Mouse (Mus musculus): ENCODE measurements around the gene P2rx7. TPM values are rescaled to one million over a fixed set of nuclear protein-coding genes. Genes with fewer than 3 reads are reported as not detected.
A peak's percentile ranks its signal among the peaks of the same experiment; 100 is the strongest.
"Not testable (repeated sequence)": the region's sequence is repeated elsewhere in the genome, so short reads cannot be mapped to it uniquely, and the experiment has no call there.

P2rx7 gene
- polyA plus RNA-seq, 1 experiment from 2014 or later, result 1.8 TPM

DNA sequence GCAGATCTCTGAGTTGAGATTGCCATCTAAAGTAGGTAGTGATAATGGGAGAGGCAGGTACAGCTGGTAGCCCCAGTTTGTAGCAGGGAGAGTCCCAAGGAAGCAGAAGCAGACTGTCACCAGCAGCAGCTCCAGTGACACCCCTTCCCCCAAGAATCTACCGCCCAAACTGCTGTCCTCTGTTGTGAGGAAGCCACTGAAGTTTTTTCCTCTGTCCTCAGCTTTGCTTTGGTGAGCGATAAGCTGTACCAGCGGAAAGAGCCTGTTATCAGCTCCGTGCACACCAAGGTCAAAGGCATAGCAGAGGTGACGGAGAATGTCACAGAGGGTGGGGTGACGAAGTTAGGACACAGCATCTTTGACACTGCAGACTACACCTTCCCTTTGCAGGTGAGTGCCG is 8.8 kb downstream of the P2rx7 start:
- 70% methylated on average over 7 of the region's 7 CpGs for WGBS
- no peak for ATAC-seq
- no peak overlapping the region for H3K4me3 ChIP-seq (ENCODE audit: low read depth, low read length)
- H3K27me3 ChIP-seq (ENCODE audit: control insufficient read depth, insufficient read depth, low read depth, low read length), result no peaks in the 10 kb centered on the region
- no peak overlapping the region for H3K9ac ChIP-seq (ENCODE audit: low read depth, low read length)
- H3K4me1 ChIP-seq (ENCODE audit: control insufficient read depth, insufficient read depth, low read length), result peaks cover 28% of the 10 kb centered on the region
- no peaks in the 10 kb centered on the region for H3K36me3 ChIP-seq (ENCODE audit: control insufficient read depth, insufficient read depth, low read length)
- peak overlapping the region; percentile 69 for H3K27ac ChIP-seq (ENCODE audit: low read length)
- 0 out of 2 replicates have a peak overlapping the region, but pooled peaks have one; percentile 4 for H3K4me2 ChIP-seq (ENCODE audit: low read length)
- H3K9me3 ChIP-seq (replicated peaks; ENCODE audit: control insufficient read depth, low read length, poor library complexity, severe bottlenecking), result no peaks in the 10 kb centered on the region

DNA sequence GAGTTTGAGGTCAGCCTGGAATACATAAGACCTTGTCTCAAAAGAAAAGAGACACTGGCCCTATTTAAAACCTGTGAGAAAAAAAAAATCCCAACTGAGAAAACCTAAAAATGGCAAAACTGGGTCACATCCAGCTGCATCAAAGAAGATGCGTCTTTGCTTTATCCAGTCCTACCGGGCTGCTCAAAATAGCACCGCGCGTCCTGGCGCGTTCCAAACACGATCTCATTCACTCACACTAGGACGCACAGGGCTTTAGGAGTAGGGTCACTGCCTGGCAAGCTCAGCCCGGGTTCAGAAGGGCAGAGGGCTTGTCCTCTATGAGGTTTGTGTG is 9.4 kb downstream of the P2rx7 start:
- no peak for ATAC-seq
- H3K9me3 ChIP-seq (replicated peaks; ENCODE audit: control insufficient read depth, low read length, poor library complexity, severe bottlenecking), result no peaks in the 10 kb centered on the region
- peaks cover 28% of the 10 kb centered on the region for H3K4me1 ChIP-seq (ENCODE audit: control insufficient read depth, insufficient read depth, low read length)
- no peaks in the 10 kb centered on the region for H3K36me3 ChIP-seq (ENCODE audit: control insufficient read depth, insufficient read depth, low read length)
- H3K4me3 ChIP-seq (ENCODE audit: low read depth, low read length), result no peak overlapping the region
- peak overlapping the region; percentile 7 for H3K4me2 ChIP-seq (ENCODE audit: low read length)
- no peak overlapping the region for H3K9ac ChIP-seq (ENCODE audit: low read depth, low read length)
- H3K27me3 ChIP-seq (ENCODE audit: control insufficient read depth, insufficient read depth, low read depth, low read length), result no peaks in the 10 kb centered on the region
- WGBS, result 17% methylated on average over 10 of the region's 10 CpGs
- peak overlapping the region; percentile 69 for H3K27ac ChIP-seq (ENCODE audit: low read length)

DNA sequence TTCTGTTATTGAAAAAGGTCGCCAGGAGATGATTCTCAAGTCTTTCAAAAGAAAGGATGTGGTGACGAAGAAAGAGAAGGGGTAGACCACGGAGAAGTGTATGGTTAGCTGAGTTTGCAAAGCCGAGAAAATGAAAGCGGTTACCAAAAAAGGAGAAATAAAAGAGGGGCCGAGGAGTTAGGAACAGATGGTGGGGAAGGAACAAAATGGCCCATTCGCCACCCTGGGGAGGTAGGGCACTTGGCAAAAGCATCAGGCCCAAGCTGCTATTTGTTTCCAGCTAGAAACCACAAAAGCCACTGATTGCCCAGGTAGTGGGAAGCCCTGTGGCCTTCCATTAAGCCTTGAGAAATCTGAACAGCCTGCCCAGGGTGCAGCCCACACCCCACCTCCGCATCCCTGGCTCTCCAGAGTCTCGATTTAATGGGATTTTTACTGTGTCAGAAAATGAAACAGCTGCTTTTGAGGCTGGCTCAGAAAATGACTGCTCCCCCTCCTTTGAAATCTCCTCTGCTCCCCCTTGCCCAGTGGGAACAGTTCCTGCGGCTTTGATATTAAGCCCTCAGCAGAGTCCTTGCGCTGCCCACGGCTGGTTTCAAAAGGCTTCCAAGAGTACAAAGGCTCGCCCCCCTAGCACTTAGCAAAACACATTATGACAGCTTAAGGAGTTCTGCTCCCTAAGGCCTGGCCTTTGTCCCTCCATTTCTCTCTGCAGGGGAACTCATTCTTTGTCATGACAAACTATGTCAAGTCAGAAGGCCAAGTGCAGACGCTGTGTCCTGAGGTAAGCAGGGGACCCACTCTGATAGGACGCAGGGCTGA is 9.9 kb downstream of the P2rx7 start:
- H3K27me3 ChIP-seq (ENCODE audit: control insufficient read depth, insufficient read depth, low read depth, low read length), result no peaks in the 10 kb centered on the region
- 7% methylated on average over 15 of the region's 15 CpGs for WGBS

DNA sequence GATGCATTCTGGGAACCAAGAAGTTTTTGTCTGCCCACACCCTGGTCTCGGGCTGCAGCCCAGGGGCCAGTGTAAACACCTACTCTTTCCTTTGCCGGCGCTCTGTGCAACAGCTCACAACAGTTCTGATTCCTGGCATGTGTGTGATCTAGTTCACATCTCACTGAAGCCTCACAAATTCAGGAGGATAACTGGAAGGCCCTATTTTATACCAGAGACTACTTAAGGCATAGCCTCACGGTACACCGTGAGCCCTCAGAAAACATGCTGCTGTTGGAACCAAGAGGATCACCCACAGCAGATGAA is 10.5 kb downstream of the P2rx7 start:
- H3K4me2 ChIP-seq (ENCODE audit: low read length), result no peak overlapping the region
- WGBS, result 32% methylated on average over 5 of the region's 5 CpGs

More for the DNA sequence above, 9.9 kb downstream of the P2rx7 start:
- peak overlapping the region; percentile 67 for H3K27ac ChIP-seq (ENCODE audit: low read length)
- H3K4me3 ChIP-seq (ENCODE audit: low read depth, low read length), result no peak overlapping the region
- no peaks in the 10 kb centered on the region for H3K36me3 ChIP-seq (ENCODE audit: control insufficient read depth, insufficient read depth, low read length)
- no peaks in the 10 kb centered on the region for H3K9me3 ChIP-seq (replicated peaks; ENCODE audit: control insufficient read depth, low read length, poor library complexity, severe bottlenecking)
- ATAC-seq, result peak; percentile 89
- H3K9ac ChIP-seq (ENCODE audit: low read depth, low read length), result no peak overlapping the region
- peak overlapping the region; percentile 7 for H3K4me2 ChIP-seq (ENCODE audit: low read length)
- H3K4me1 ChIP-seq (ENCODE audit: control insufficient read depth, insufficient read depth, low read length), result peaks cover 28% of the 10 kb centered on the region

DNA sequence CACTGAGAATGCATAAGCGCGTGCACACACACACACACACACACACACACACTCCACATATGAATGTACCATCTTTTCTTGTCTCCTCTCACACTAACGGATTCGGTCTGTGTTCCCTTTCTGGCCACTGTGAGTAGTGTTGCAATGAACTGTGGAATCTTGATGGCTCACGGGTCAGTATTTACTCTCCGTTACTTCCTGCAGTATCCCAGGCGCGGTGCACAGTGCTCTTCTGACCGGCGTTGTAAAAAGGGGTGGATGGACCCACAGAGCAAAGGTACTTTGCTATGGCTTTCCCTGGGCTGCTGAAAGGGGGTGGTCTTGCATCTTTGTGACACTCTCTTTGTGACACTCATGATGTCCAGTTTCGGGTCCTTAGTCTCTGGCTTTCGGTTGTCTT is 13.1 kb downstream of the P2rx7 start:
- WGBS, result 94% methylated on average over 12 of the region's 12 CpGs

More for the DNA sequence above, 10.5 kb downstream of the P2rx7 start:
- H3K4me3 ChIP-seq (ENCODE audit: low read depth, low read length), result no peak overlapping the region
- no peaks in the 10 kb centered on the region for H3K9me3 ChIP-seq (replicated peaks; ENCODE audit: control insufficient read depth, low read length, poor library complexity, severe bottlenecking)
- H3K27ac ChIP-seq (ENCODE audit: low read length), result peak overlapping the region; percentile 67
- ATAC-seq, result no peak
- H3K4me1 ChIP-seq (ENCODE audit: control insufficient read depth, insufficient read depth, low read length), result peaks cover 28% of the 10 kb centered on the region
- no peaks in the 10 kb centered on the region for H3K27me3 ChIP-seq (ENCODE audit: control insufficient read depth, insufficient read depth, low read depth, low read length)
- H3K9ac ChIP-seq (ENCODE audit: low read depth, low read length), result no peak overlapping the region
- H3K36me3 ChIP-seq (ENCODE audit: control insufficient read depth, insufficient read depth, low read length), result no peaks in the 10 kb centered on the region

DNA sequence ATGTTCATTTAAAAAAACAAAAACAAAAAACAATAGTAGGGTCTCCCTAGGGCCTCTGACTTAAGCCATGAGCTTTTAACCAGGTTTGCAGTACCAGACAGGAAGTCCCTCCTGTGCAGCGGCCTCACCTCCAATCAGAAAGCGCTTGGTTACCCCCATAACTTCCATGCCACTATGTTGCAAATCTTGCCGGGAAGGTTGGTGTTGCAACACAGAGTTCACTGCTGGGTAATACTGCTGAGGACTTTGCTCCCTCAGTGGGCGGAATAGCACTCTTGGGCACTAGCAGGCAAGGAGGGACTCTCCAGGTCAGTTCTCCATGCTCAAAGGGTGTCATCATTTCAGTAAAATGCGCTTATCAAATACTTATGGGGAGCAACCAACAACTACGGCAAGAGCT is 18.8 kb downstream of the P2rx7 start:
- Histone ChIP-seq H3K27me3 (ENCODE audit: control insufficient read depth, insufficient read depth, low read depth, low read length) (no peaks in the 10 kb centered on the region), H3K4me3 (ENCODE audit: low read depth, low read length) (no peak overlapping the region), H3K4me2 (ENCODE audit: low read length) (no peak overlapping the region), H3K9ac (ENCODE audit: low read depth, low read length) (no peak overlapping the region), H3K9me3 (replicated peaks; ENCODE audit: control insufficient read depth, low read length, poor library complexity, severe bottlenecking) (no peaks in the 10 kb centered on the region), H3K27ac (ENCODE audit: low read length) (no peak overlapping the region), H3K36me3 (ENCODE audit: control insufficient read depth, insufficient read depth, low read length) (no peaks in the 10 kb centered on the region), H3K4me1 (ENCODE audit: control insufficient read depth, insufficient read depth, low read length) (no peaks in the 10 kb centered on the region)
- WGBS, result 96% methylated on average over 6 of the region's 6 CpGs
- no peak for ATAC-seq

More for the DNA sequence above, 13.1 kb downstream of the P2rx7 start:
- no peak overlapping the region for H3K9ac ChIP-seq (ENCODE audit: low read depth, low read length)
- no peak overlapping the region for H3K4me2 ChIP-seq (ENCODE audit: low read length)
- H3K9me3 ChIP-seq (replicated peaks; ENCODE audit: control insufficient read depth, low read length, poor library complexity, severe bottlenecking), result no peaks in the 10 kb centered on the region
- no peak overlapping the region for H3K4me3 ChIP-seq (ENCODE audit: low read depth, low read length)
- no peak for ATAC-seq
- no peaks in the 10 kb centered on the region for H3K36me3 ChIP-seq (ENCODE audit: control insufficient read depth, insufficient read depth, low read length)
- peaks cover 28% of the 10 kb centered on the region for H3K4me1 ChIP-seq (ENCODE audit: control insufficient read depth, insufficient read depth, low read length)
- H3K27ac ChIP-seq (ENCODE audit: low read length), result no peak overlapping the region
- H3K27me3 ChIP-seq (ENCODE audit: control insufficient read depth, insufficient read depth, low read depth, low read length), result no peaks in the 10 kb centered on the region

DNA sequence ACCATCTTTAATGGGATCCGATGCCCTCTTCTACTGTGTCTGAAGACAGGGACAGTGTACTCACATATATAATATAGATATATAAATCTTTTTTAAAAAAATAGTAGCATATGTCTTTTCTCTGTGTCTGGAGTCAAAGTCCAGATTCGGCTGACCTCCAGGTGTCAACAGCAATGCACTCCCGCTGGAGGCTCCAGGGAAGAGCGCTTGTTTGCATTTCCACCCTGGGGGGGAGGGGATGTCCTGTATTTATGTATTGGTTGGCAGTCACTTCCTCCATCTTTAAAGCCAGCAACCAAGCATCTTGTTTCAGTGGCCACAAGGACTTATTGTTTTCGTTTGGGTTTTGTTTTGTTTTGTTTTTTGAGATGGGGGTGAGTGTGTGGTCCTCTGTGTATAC is 21.3 kb downstream of the P2rx7 start:
- Histone ChIP-seq H3K4me3 (ENCODE audit: low read depth, low read length) (no peak overlapping the region), H3K27me3 (ENCODE audit: control insufficient read depth, insufficient read depth, low read depth, low read length) (no peaks in the 10 kb centered on the region), H3K36me3 (ENCODE audit: control insufficient read depth, insufficient read depth, low read length) (no peaks in the 10 kb centered on the region), H3K4me1 (ENCODE audit: control insufficient read depth, insufficient read depth, low read length) (no peaks in the 10 kb centered on the region), H3K9ac (ENCODE audit: low read depth, low read length) (no peak overlapping the region), H3K9me3 (replicated peaks; ENCODE audit: control insufficient read depth, low read length, poor library complexity, severe bottlenecking) (no peaks in the 10 kb centered on the region), H3K27ac (ENCODE audit: low read length) (no peak overlapping the region), H3K4me2 (ENCODE audit: low read length) (no peak overlapping the region)
- no peak for ATAC-seq
- 75% methylated on average over 5 of the region's 5 CpGs for WGBS

DNA sequence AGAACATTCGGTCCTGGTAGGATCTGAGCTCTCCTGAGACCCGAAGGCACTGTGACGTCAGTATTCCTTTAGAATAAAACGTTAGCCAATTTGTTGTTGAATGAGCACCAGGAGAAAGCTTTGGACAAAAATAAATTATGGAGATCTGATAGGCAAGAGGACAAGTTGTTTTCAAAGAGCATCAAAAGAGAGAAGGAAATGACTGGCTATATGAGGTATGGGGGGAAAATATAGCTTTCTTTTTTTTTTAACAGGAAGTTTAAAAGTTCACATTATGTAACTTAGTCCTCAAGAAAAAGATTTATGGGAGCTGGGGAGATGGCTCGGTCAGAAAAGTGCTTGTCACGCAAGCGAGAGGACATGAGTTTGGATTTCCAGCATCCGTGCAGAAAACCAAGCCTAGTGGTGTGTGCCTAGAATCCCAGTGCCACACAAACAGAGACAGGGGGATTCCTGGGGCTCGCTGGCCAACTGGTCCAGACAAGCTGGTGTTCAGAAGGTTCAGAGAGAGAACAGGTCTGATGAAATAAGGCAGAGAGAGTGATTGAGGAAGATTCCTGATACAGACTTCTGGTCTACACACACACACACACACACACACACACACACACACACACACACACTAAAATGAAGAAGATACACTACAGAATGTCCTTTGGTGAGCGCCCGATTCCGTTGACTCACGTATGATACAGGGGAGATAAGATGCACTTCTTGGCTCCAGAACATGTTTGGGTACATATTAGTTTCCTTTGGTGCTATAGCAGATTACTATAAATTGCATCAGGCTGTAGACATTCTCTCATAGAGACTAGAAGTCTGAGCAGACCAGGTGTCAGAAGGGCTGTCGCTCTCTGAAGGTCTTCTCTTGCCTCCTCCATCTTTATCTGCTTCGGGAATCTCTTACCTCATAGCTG is 25.5 kb downstream of the P2rx7 start:
- Histone ChIP-seq H3K9me3 (replicated peaks; ENCODE audit: control insufficient read depth, low read length, poor library complexity, severe bottlenecking) (no peaks in the 10 kb centered on the region), H3K27ac (ENCODE audit: low read length) (no peak overlapping the region), H3K4me3 (ENCODE audit: low read depth, low read length) (no peak overlapping the region), H3K4me2 (ENCODE audit: low read length) (no peak overlapping the region), H3K4me1 (ENCODE audit: control insufficient read depth, insufficient read depth, low read length) (no peaks in the 10 kb centered on the region), H3K36me3 (ENCODE audit: control insufficient read depth, insufficient read depth, low read length) (no peaks in the 10 kb centered on the region), H3K27me3 (ENCODE audit: control insufficient read depth, insufficient read depth, low read depth, low read length) (no peaks in the 10 kb centered on the region), H3K9ac (ENCODE audit: low read depth, low read length) (no peak overlapping the region)
- WGBS, result 84% methylated on average over 15 of the region's 15 CpGs
- no peak for ATAC-seq

DNA sequence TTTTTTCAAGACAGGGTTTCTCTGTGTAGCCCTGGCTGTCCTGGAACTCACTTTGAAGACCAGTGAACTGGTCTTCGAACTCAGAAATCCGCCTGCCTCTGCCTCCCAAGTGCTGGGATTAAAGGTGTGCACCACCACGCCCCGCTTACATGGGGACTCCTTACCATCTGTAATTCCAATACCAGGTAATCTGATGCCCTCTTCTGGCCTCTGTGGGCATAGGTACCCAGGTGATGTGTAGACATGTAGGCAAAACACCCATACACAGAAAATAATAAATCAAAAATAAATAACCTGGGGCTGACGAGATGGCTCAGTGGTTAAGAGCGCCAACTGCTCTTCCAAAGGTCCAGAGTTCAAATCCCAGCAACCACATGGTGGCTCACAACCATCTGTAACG is 27.9 kb downstream of the P2rx7 start:
- 79% methylated on average over 7 of the region's 7 CpGs for WGBS

More for the DNA sequence above, 27.9 kb downstream of the P2rx7 start:
- H3K27me3 ChIP-seq (ENCODE audit: control insufficient read depth, insufficient read depth, low read depth, low read length); H3K27ac ChIP-seq (ENCODE audit: low read length); H3K4me2 ChIP-seq (ENCODE audit: low read length); ATAC-seq; H3K9me3 ChIP-seq (replicated peaks; ENCODE audit: control insufficient read depth, low read length, poor library complexity, severe bottlenecking); H3K9ac ChIP-seq (ENCODE audit: low read depth, low read length); H3K4me3 ChIP-seq (ENCODE audit: low read depth, low read length); H3K36me3 ChIP-seq (ENCODE audit: control insufficient read depth, insufficient read depth, low read length); H3K4me1 ChIP-seq (ENCODE audit: control insufficient read depth, insufficient read depth, low read length): not testable (repeated sequence)

Measured in midbrain, embryonic 16.5 days (tissue).